Comparison of ENCODE assay signal across 10 mouse cellular contexts in the genomic region with DNA sequence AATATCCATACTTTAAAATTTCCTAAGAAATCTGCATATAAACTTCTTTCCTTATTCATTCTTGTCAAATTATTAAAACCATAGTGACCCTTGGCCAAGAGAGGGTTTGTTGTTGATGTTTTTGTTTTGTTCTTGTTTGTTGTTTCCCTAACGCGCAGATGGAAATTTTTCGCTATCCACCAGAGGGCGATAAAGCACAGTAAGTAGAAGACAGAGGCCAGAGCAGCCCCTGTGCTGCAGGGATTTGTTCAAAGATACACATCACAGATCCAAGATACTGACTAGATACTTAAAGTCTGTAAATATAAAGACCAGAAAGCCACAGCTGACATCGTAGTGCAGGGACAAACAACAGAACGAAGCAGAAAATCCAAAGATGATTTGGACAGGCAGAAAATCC. TPM values are rescaled to one million over a fixed set of nuclear protein-coding genes. Genes with fewer than 3 reads are reported as not detected.
DNase-seq lines count a peak whose midpoint lies in the region; ATAC-seq and TF ChIP-seq lines count a peak whose summit lies in the region.
"Had no signal": no experiment of that assay in that cellular context is flagged by ENCODE, and none has a peak within 500 bp of the region (broad histone marks: within the 10 kb centered on the region; RNA-seq: fewer than 3 reads in every experiment).

No protein-coding gene starts in this region.

- no peak overlapping the region for H3K9ac ChIP-seq in midbrain, embryonic 16.5 days (ENCODE audit: low read depth, low read length)

- no peaks in the 10 kb centered on the region for H3K9me3 ChIP-seq in midbrain, embryonic 16.5 days (replicated peaks; ENCODE audit: control insufficient read depth, low read length, poor library complexity, severe bottlenecking)

- 13% methylated on average over 6 of the region's 6 CpGs for WGBS in cerebellum, adult 2 months
- 7% methylated on average over 6 of the region's 6 CpGs for WGBS in midbrain, embryonic 16.5 days

- no peak for TF ChIP-seq POLR2A in cerebellum, adult 2 months (IDR thresholded peaks at IDR 0.05; ENCODE audit: borderline replicate concordance, insufficient read depth, low read length)

- no peak overlapping the region for H3K4me2 ChIP-seq in midbrain, embryonic 16.5 days (ENCODE audit: low read length)

- H3K36me3 ChIP-seq in midbrain, embryonic 16.5 days (ENCODE audit: control insufficient read depth, insufficient read depth, low read length) = no peaks in the 10 kb centered on the region

- no peaks in the 10 kb centered on the region for H3K27me3 ChIP-seq in cerebellum, adult 2 months (ENCODE audit: control insufficient read depth, insufficient read depth, low read length)
- no peaks in the 10 kb centered on the region for H3K27me3 ChIP-seq in midbrain, embryonic 16.5 days (ENCODE audit: control insufficient read depth, insufficient read depth, low read depth, low read length)

- peak; percentile 7 to 13 for DNase-seq in cerebellum, adult 2 months
- DNase-seq in Muller cell, postnatal 12 days (ENCODE audit: inconsistent ontology term) = peak; percentile 3
- DNase-seq in embryo, embryonic 10 days (ENCODE audit: low spot score) = peak; percentile 76
- DNase-seq in heart, postnatal 36 days = peak; percentile 12 to 24
- peak; percentile 60 to 77 for DNase-seq in layer of hippocampus, postnatal 14 days (ENCODE audit: low spot score in 2 of 2)
- no peak for DNase-seq in T-cell, adult 2 months (ENCODE audit: low spot score)

- peak; percentile 40; the same call in 1 of the 2 replicates for TF ChIP-seq CTCF in cerebellum, adult 2 months (IDR thresholded peaks at IDR 0.05; ENCODE audit: borderline replicate concordance, insufficient read depth, low read depth, low read length)

- H3K27ac ChIP-seq in cerebellum, adult 2 months (ENCODE audit: insufficient read depth, low read length) = no peak overlapping the region
- no peak overlapping the region for H3K27ac ChIP-seq in midbrain, embryonic 16.5 days (ENCODE audit: low read length)

- ATAC-seq in cerebellum, adult (ENCODE audit: insufficient number of reproducible peaks, low FRiP score, low TSS enrichment) = no peak
- ATAC-seq in midbrain, embryonic 16.5 days = peak; percentile 93

- intact Hi-C loops in heart, postnatal 36 days (cut with DNase I) = loop anchor here (1.0 to 10.0 kb wide), 2 partner anchors 103 to 716 kb away; no protein-coding TSS in a partner anchor

- no peaks in the 10 kb centered on the region for H3K4me1 ChIP-seq in cerebellum, adult 2 months (ENCODE audit: control insufficient read depth, insufficient read depth, low read length)
- peaks cover 4% of the 10 kb centered on the region for H3K4me1 ChIP-seq in midbrain, embryonic 16.5 days (ENCODE audit: control insufficient read depth, insufficient read depth, low read length)

- H3K4me3 ChIP-seq in cerebellum, adult 2 months (replicated peaks; ENCODE audit: insufficient read depth, low read depth, low read length) = no peak overlapping the region
- no peak overlapping the region for H3K4me3 ChIP-seq in midbrain, embryonic 16.5 days (ENCODE audit: low read depth, low read length)

RNA-seq across cellular contexts. Expression of a gene that starts 6.6 kb away (rescaled TPM):
- polyA plus RNA-seq in cerebellum, adult 2 months (2012; rRNA removed) = not detected in 2 replicates
- total RNA-seq in heart, postnatal 36 days (2021) = not detected
- total RNA-seq in layer of hippocampus, postnatal 14 days (2021) = not detected
- not detected in 2 replicates for polyA plus RNA-seq in midbrain, embryonic 16.5 days (2015; fragmentation: Nextera tagmentation; extraction: Ambion mirVana)
- polyA plus RNA-seq: heart, embryonic 14.5 days; spleen, adult 2 months had no signal

RNA-seq across cellular contexts. Expression of a gene that starts 15.2 kb away (rescaled TPM):
- polyA plus RNA-seq in cerebellum, adult 2 months (2012; rRNA removed) = not detected in 2 replicates
- total RNA-seq in heart, postnatal 36 days (2021) = not detected
- not detected for total RNA-seq in layer of hippocampus, postnatal 14 days (2021)
- polyA plus RNA-seq in midbrain, embryonic 16.5 days (2015; fragmentation: Nextera tagmentation; extraction: Ambion mirVana) = not detected in 2 replicates
- polyA plus RNA-seq: heart, embryonic 14.5 days; spleen, adult 2 months had no signal

RNA-seq across cellular contexts. Expression of a gene that starts 37.3 kb away (rescaled TPM):
- polyA plus RNA-seq in cerebellum, adult 2 months (2012; rRNA removed) = not detected in 2 replicates
- not detected for total RNA-seq in heart, postnatal 36 days (2021)
- total RNA-seq in layer of hippocampus, postnatal 14 days (2021) = not detected
- not detected in 2 replicates for polyA plus RNA-seq in midbrain, embryonic 16.5 days (2015; fragmentation: Nextera tagmentation; extraction: Ambion mirVana)
- polyA plus RNA-seq: heart, embryonic 14.5 days; spleen, adult 2 months had no signal

RNA-seq across cellular contexts. Expression of a gene that starts 44.9 kb away (rescaled TPM):
- polyA plus RNA-seq in cerebellum, adult 2 months (2012; rRNA removed) = not detected in 2 replicates
- total RNA-seq in heart, postnatal 36 days (2021) = not detected
- not detected for total RNA-seq in layer of hippocampus, postnatal 14 days (2021)
- polyA plus RNA-seq in midbrain, embryonic 16.5 days (2015; fragmentation: Nextera tagmentation; extraction: Ambion mirVana) = not detected in 2 replicates
- polyA plus RNA-seq: heart, embryonic 14.5 days; spleen, adult 2 months had no signal

RNA-seq across cellular contexts. Expression of a gene that starts 52.5 kb away (rescaled TPM):
- polyA plus RNA-seq in cerebellum, adult 2 months (2012; rRNA removed) = not detected in 2 replicates
- total RNA-seq in heart, postnatal 36 days (2021) = not detected
- total RNA-seq in layer of hippocampus, postnatal 14 days (2021) = not detected
- polyA plus RNA-seq in midbrain, embryonic 16.5 days (2015; fragmentation: Nextera tagmentation; extraction: Ambion mirVana) = not detected in 2 replicates
- polyA plus RNA-seq: heart, embryonic 14.5 days; spleen, adult 2 months had no signal
